Mouse (Mus musculus): ENCODE measurements around the gene Zfp945. TPM values are rescaled to one million over a fixed set of nuclear protein-coding genes. Genes with fewer than 3 reads are reported as not detected.

Gene Zfp945
- polyA plus RNA-seq, 1 experiment, result 0.13 TPM

DNA sequence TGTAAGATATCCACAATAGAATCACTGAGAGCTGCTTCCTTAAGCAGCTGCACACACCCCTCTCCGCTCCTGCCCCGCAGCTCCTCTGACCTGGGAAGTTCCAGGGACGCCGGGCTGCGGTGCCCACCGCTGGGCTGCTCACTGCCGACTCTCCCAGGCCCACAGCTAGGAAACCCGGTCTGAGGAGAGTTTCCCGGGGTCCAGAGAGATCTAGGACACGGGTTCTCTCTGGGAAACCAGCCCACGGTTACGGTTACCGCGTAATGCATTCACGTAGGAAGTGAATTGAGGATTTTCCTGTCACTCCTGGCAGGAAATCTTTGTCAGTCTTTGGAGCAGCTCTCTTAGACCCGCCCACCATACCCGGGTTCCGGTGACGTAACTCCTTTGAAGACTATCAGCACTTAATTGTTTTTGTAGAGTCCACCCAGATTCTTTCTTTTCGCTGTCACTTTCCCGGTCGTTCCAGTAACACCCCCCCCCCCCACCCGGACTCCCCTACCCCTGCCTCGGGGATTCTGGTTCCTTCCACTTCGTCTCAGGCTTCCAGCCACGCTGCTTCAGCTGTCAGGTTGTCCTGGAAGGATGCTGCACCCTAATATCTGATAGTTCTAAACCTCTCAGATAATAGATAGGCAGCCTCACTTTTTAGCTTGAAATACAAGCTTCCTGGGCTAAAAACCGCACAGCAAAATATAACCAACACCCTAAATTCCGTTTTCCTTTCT, 49.3 kb downstream of the Zfp945 start:
- Histone ChIP-seq H3K36me3 (replicated peaks; ENCODE audit: low read length) (peaks cover 9% of the 10 kb centered on the region), H3K4me1 (peaks cover 7% of the 10 kb centered on the region; the same call in 1 of the 2 replicates), H3K27me3 (replicated peaks) (no peaks in the 10 kb centered on the region), H3K9me3 (no peaks in the 10 kb centered on the region), H3K4me3 (replicated peaks) (peak overlapping the region; percentile 92)
- TF ChIP-seq FLI1 (IDR thresholded peaks at IDR 0.05; ENCODE audit: low read length), result no peak
- TF ChIP-seq GATA1 (IDR thresholded peaks at IDR 0.05; ENCODE audit: borderline replicate concordance, low read length), result no peak

DNA sequence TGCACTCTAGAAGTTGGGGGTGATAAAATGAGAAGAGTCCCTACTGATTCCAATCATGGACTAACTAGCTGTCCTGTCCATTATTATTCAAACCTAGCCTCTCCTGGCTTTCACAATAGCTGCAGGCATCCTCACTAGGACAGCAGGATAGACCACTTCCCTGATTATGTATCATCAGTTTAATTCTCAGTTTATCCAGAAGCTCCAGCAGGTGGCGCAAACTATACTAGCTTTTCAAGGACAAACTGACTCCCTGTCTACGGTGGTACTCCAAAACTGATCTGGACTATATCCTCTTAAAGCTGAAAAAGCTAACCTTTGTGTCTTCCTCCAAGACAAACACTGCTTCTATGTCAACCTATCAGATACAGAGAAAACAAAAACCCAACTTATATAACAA, 67.2 kb downstream of the Zfp945 start:
- H3K9me3 ChIP-seq, result peaks cover 6% of the 10 kb centered on the region; the same call in 1 of the 2 replicates
- no peaks in the 10 kb centered on the region for H3K27me3 ChIP-seq (replicated peaks)
- H3K4me3 ChIP-seq (replicated peaks), result no peak overlapping the region
- H3K36me3 ChIP-seq (replicated peaks; ENCODE audit: low read length), result no peaks in the 10 kb centered on the region
- TF ChIP-seq GATA1 (IDR thresholded peaks at IDR 0.05; ENCODE audit: borderline replicate concordance, low read length), result no peak
- no peak for TF ChIP-seq FLI1 (IDR thresholded peaks at IDR 0.05; ENCODE audit: low read length)
- H3K4me1 ChIP-seq, result peaks cover 13% of the 10 kb centered on the region

Other genes starting within 250 kb of the Zfp945 start
- gene Vmn2r113, start 75.8 kb upstream of the Zfp945 start, polyA plus RNA-seq (2012; ENCODE audit: insufficient read depth, low replicate concordance), result 0.11 TPM in 1 of 2 replicates, not detected in the other
- gene Vmn2r-ps130, start 194.0 kb upstream of the Zfp945 start, polyA plus RNA-seq (2012; ENCODE audit: insufficient read depth, low replicate concordance), result 0.01 TPM in 1 of 2 replicates, not detected in the other